Mouse (Mus musculus): Measurements from ENCODE around the gene Paqr4. TPM values are rescaled to one million over a fixed set of nuclear protein-coding genes. Genes with fewer than 3 reads are reported as not detected.

Gene Paqr4
- total and polyA plus RNA-seq, 3 experiments = 1.0 to 2.8 (median 1.1) TPM

DNA sequence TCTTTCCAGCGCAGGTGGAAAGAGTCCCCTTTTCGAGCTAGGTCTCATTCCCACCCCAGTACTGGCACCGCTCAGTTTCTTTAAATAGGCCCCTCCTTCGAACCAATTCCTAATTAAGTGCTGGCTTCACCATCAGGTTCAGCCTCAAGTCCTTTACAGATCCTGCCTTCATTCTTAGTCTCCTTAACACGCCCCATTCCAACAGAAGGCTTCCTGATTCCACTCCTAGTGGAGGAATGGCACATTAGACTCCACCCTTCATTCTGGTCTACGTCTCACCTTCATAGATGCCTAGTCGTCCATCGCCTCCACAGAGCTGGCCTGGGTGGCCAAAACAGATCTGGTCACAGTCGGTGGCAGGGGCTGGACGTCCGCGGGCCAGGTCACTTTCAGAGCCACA lies 2.3 kb upstream of the Paqr4 start:
- Histone ChIP-seq H3K4me3 (replicated peaks in 1 of 3; ENCODE audit: low read depth in 2 of 3, low read length in 2 of 3, poor library complexity in 1 of 3) (no peak overlapping the region), H3K4me2 (ENCODE audit: insufficient read depth, low read depth, poor library complexity, severe bottlenecking) (no peak overlapping the region), H3K9me3 (replicated peaks; ENCODE audit: low read length) (no peaks in the 10 kb centered on the region), H3K36me3 (replicated peaks in 1 of 2; ENCODE audit: control insufficient read depth in 1 of 2, insufficient read depth in 1 of 2, low read length in 1 of 2) (no peaks in the 10 kb centered on the region), H3K4me1 (ENCODE audit: control insufficient read depth in 1 of 2, insufficient read depth in 2 of 2) (peaks cover 29 to 47% of the 10 kb centered on the region in 2 experiments), H3K27ac (ENCODE audit: insufficient read depth, low read depth) (no peak overlapping the region), H3K79me2 (replicated peaks; ENCODE audit: control insufficient read depth, extremely low read depth, insufficient read depth, poor library complexity, severe bottlenecking) (no peaks in the 10 kb centered on the region), H3K27me3 (replicated peaks) (peaks cover 73% of the 10 kb centered on the region), H3K9ac (ENCODE audit: insufficient read depth, low read depth) (no peak overlapping the region)
- in situ Hi-C loops (cut with MboI; ENCODE audit: low pct_ligation_motif_present, low pct_unique_long_range_greater_than_20kb, low sequenced_read_pairs) (no loop called here), dilution Hi-C loops (cut with MboI; ENCODE audit: extremely low pct_ligation_motif_present, extremely low pct_unique_long_range_greater_than_20kb, low sequenced_read_pairs) (no loop called here)
- no peak for DNase-seq (ENCODE audit: extremely low read depth)
- TF ChIP-seq POLR2A (IDR thresholded peaks at IDR 0.05; ENCODE audit: low read depth, low read length) = no peak
- no peak for TF ChIP-seq MAFK (IDR thresholded peaks at IDR 0.05; ENCODE audit: insufficient replicate concordance, low read length)

GRCm38 (mm10) chr17:23742210-23742793 lies 1.6 kb upstream of the Paqr4 start:
- Histone ChIP-seq H3K9me3 (replicated peaks; ENCODE audit: low read length) (no peaks in the 10 kb centered on the region), H3K9ac (ENCODE audit: insufficient read depth, low read depth) (no peak overlapping the region), H3K4me1 (ENCODE audit: control insufficient read depth in 1 of 2, insufficient read depth in 2 of 2) (peaks cover 24 to 41% of the 10 kb centered on the region in 2 experiments), H3K27ac (ENCODE audit: insufficient read depth, low read depth) (no peak overlapping the region), H3K27me3 (replicated peaks) (peaks cover 73% of the 10 kb centered on the region), H3K36me3 (replicated peaks in 1 of 2; ENCODE audit: control insufficient read depth in 1 of 2, insufficient read depth in 1 of 2, low read length in 1 of 2) (peaks cover 0 to 5% of the 10 kb centered on the region in 2 experiments), H3K4me2 (ENCODE audit: insufficient read depth, low read depth, poor library complexity, severe bottlenecking) (no peak overlapping the region), H3K79me2 (replicated peaks; ENCODE audit: control insufficient read depth, extremely low read depth, insufficient read depth, poor library complexity, severe bottlenecking) (no peaks in the 10 kb centered on the region), H3K4me3 (replicated peaks in 1 of 3; ENCODE audit: low read depth in 2 of 3, low read length in 2 of 3, poor library complexity in 1 of 3) (no peak overlapping the region)
- no peak for TF ChIP-seq ELF1 (IDR thresholded peaks at IDR 0.05; ENCODE audit: low read depth, low read length)
- TF ChIP-seq NELFE (IDR thresholded peaks at IDR 0.05; ENCODE audit: low read depth, low read length) = no peak
- TF ChIP-seq ZMIZ1 (IDR thresholded peaks at IDR 0.05; ENCODE audit: low read depth, low read length) = no peak
- no peak for TF ChIP-seq ZKSCAN1 (IDR thresholded peaks at IDR 0.05; ENCODE audit: borderline replicate concordance, low read depth, low read length)
- TF ChIP-seq MEF2A (IDR thresholded peaks at IDR 0.05; ENCODE audit: borderline replicate concordance, low read depth, low read length) = no peak
- TF ChIP-seq CHD1 (IDR thresholded peaks at IDR 0.05; ENCODE audit: low read depth, low read length) = no peak
- TF ChIP-seq KAT2A (IDR thresholded peaks at IDR 0.05; ENCODE audit: insufficient replicate concordance, low read length) = no peak
- no peak for TF ChIP-seq PAX5 (IDR thresholded peaks at IDR 0.05; ENCODE audit: low read length)
- no peak for TF ChIP-seq SMC3 (IDR thresholded peaks at IDR 0.05; ENCODE audit: low read depth, low read length)
- TF ChIP-seq ZNF384 (IDR thresholded peaks at IDR 0.05; ENCODE audit: low read depth, low read length) = no peak
- TF ChIP-seq JUND (conservative IDR thresholded peaks at IDR 0.05; ENCODE audit: low read depth, low read length) = no peak
- no peak for TF ChIP-seq USF2 (conservative IDR thresholded peaks at IDR 0.05; ENCODE audit: low read depth, low read length)
- TF ChIP-seq E2F4 (IDR thresholded peaks at IDR 0.05; ENCODE audit: insufficient replicate concordance, low read depth, low read length) = no peak
- TF ChIP-seq GABPA (IDR thresholded peaks at IDR 0.05; ENCODE audit: insufficient replicate concordance, low read depth, low read length) = no peak
- in situ Hi-C loops (cut with MboI; ENCODE audit: low pct_ligation_motif_present, low pct_unique_long_range_greater_than_20kb, low sequenced_read_pairs) = no loop called here
- DNase-seq (ENCODE audit: extremely low read depth) = no peak
- dilution Hi-C loops (cut with MboI; ENCODE audit: extremely low pct_ligation_motif_present, extremely low pct_unique_long_range_greater_than_20kb, low sequenced_read_pairs) = no loop called here
